Mouse (Mus musculus): ENCODE measurements around the gene Micall2. TPM values are rescaled to one million over a fixed set of nuclear protein-coding genes. Genes with fewer than 3 reads are reported as not detected.

Gene Micall2
- 6.6 and 8.7 TPM in 2 replicates for polyA plus RNA-seq (2015; fragmentation: Nextera tagmentation; extraction: Ambion mirVana)

DNA sequence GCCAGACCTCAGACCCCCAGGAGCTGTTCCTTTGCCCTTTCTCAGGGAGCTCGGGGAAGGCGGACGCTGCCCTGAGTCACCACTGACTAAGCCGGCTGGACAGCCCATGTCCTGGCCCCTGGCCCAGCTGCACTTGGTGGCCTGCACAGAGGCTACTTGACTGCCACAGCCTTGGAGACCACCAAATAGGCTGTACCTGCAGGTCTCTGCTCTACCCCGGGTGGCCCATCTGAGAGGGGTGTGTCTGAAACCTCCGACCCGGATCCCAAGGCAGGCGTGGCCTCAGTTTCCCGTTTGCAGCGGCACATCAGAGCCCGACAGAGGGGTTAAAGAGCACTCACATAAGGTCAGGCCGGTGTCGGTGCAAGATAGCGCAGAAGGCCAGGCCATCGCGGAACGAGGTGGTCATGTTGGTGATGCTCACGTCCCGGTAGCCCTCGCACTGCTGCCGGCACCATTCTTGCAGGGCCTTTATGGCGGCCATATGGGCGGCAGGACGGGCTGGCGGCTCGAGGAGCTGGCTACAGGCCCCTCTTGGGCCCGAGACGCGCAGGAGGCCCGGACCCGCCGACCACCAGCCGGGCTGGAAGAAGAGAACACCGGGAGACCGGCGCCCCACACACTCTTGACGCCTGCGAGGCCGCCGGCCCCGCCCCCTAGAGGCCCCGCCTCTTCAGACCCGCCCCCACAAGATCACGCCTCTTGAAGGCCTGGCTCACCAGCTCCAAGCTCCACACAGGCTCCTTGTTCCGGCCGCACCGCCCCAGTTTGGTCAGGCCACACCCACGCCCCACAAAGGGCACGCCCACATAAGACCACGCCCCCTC lies at the start of gene Micall2:
Micall2 (minus strand) TSS at position 660 of the 827 bp plus-strand sequence.
- 2% methylated on average over 50 of the region's 50 CpGs for WGBS
- H3K9me3 ChIP-seq (ENCODE audit: control insufficient read depth, low read length), result no peaks in the 10 kb centered on the region
- DNase-seq (ENCODE audit: low spot score) (peak; percentile 99), ATAC-seq (ENCODE audit: low FRiP score, low TSS enrichment) (peak; percentile 88)
- H3K27me3 ChIP-seq (ENCODE audit: control insufficient read depth, insufficient read depth, low read length), result no peaks in the 10 kb centered on the region
- no peaks in the 10 kb centered on the region for H3K36me3 ChIP-seq (ENCODE audit: control insufficient read depth, insufficient read depth, low read length)
- TF ChIP-seq CTCF (IDR thresholded peaks at IDR 0.05; ENCODE audit: low read depth), result peak; percentile 4; the same call in 1 of the 2 replicates
- no peak for TF ChIP-seq EP300 (optimal IDR thresholded peaks at IDR 0.05)
- H3K4me2 ChIP-seq (replicated peaks; ENCODE audit: low read depth), result peak within 1 kb of the TSS; percentile 99
- peak within 1 kb of the TSS; percentile 70 for H3K9ac ChIP-seq (ENCODE audit: low read length)
- H3K4me1 ChIP-seq (replicated peaks; ENCODE audit: control insufficient read depth, insufficient read depth), result peaks cover 10% of the 10 kb centered on the region
- H3K4me3 ChIP-seq (ENCODE audit: low read depth, low read length), result peak within 1 kb of the TSS; percentile 61
- H3K27ac ChIP-seq (replicated peaks), result peak within 1 kb of the TSS; percentile 93

- no peak overlapping the region for H3K9ac ChIP-seq (ENCODE audit: low read length)
- no peak overlapping the region for H3K27ac ChIP-seq (replicated peaks)
- TF ChIP-seq EP300 (optimal IDR thresholded peaks at IDR 0.05) (no peak), CTCF (IDR thresholded peaks at IDR 0.05; ENCODE audit: low read depth) (no peak)
- ATAC-seq (ENCODE audit: low FRiP score, low TSS enrichment) (no peak), DNase-seq (ENCODE audit: low spot score) (no peak)
- no peaks in the 10 kb centered on the region for H3K36me3 ChIP-seq (ENCODE audit: control insufficient read depth, insufficient read depth, low read length)
- H3K9me3 ChIP-seq (ENCODE audit: control insufficient read depth, low read length), result no peaks in the 10 kb centered on the region
- no peak overlapping the region for H3K4me2 ChIP-seq (replicated peaks; ENCODE audit: low read depth)
- H3K4me3 ChIP-seq (ENCODE audit: low read depth, low read length), result no peak overlapping the region
- H3K4me1 ChIP-seq (replicated peaks; ENCODE audit: control insufficient read depth, insufficient read depth), result no peaks in the 10 kb centered on the region
- no peaks in the 10 kb centered on the region for H3K27me3 ChIP-seq (ENCODE audit: control insufficient read depth, insufficient read depth, low read length)
- 81% methylated on average over 8 of the region's 8 CpGs for WGBS
Measured at GRCm38 (mm10) chr5:139781406-139781805, 45.3 kb upstream of the Micall2 start.

- H3K36me3 ChIP-seq (ENCODE audit: control insufficient read depth, insufficient read depth, low read length), result peaks cover 6% of the 10 kb centered on the region
- DNase-seq (ENCODE audit: low spot score) (no peak), ATAC-seq (ENCODE audit: low FRiP score, low TSS enrichment) (no peak)
- H3K4me3 ChIP-seq (ENCODE audit: low read depth, low read length), result no peak overlapping the region
- no peak overlapping the region for H3K9ac ChIP-seq (ENCODE audit: low read length)
- no peaks in the 10 kb centered on the region for H3K27me3 ChIP-seq (ENCODE audit: control insufficient read depth, insufficient read depth, low read length)
- no peak overlapping the region for H3K4me2 ChIP-seq (replicated peaks; ENCODE audit: low read depth)
- TF ChIP-seq CTCF (IDR thresholded peaks at IDR 0.05; ENCODE audit: low read depth), result no peak
- no peak for TF ChIP-seq EP300 (optimal IDR thresholded peaks at IDR 0.05)
- no peaks in the 10 kb centered on the region for H3K9me3 ChIP-seq (ENCODE audit: control insufficient read depth, low read length)
- 79% methylated on average over 5 of the region's 5 CpGs for WGBS
- no peak overlapping the region for H3K27ac ChIP-seq (replicated peaks)
- H3K4me1 ChIP-seq (replicated peaks; ENCODE audit: control insufficient read depth, insufficient read depth), result no peaks in the 10 kb centered on the region
Measured at GRCm38 (mm10) chr5:139776966-139777365, 40.8 kb upstream of the Micall2 start.

GRCm38 (mm10) chr5:139775216-139775926 lies 39.2 kb upstream of the Micall2 start, which contains the start of gene Ints1:
Gene Ints1, minus strand, starts transcription at chr5:139775674.
- Histone ChIP-seq H3K36me3 (ENCODE audit: control insufficient read depth, insufficient read depth, low read length) (peaks cover 14% of the 10 kb centered on the region), H3K27ac (replicated peaks) (0 out of 2 replicates have a peak within 1 kb of the TSS, but pooled peaks have one; percentile 24), H3K4me3 (ENCODE audit: low read depth, low read length) (peak within 1 kb of the TSS; percentile 90), H3K4me1 (replicated peaks; ENCODE audit: control insufficient read depth, insufficient read depth) (no peaks in the 10 kb centered on the region), H3K9ac (ENCODE audit: low read length) (peak within 1 kb of the TSS; percentile 89), H3K4me2 (replicated peaks; ENCODE audit: low read depth) (peak within 1 kb of the TSS; percentile 83), H3K27me3 (ENCODE audit: control insufficient read depth, insufficient read depth, low read length) (no peaks in the 10 kb centered on the region), H3K9me3 (ENCODE audit: control insufficient read depth, low read length) (no peaks in the 10 kb centered on the region)
- WGBS, result under 1% methylated on average over 55 of the region's 55 CpGs
- TF ChIP-seq CTCF (IDR thresholded peaks at IDR 0.05; ENCODE audit: low read depth), result peak; percentile 98
- peak; percentile 49 for TF ChIP-seq EP300 (optimal IDR thresholded peaks at IDR 0.05)
- peak; percentile 90 for ATAC-seq (ENCODE audit: low FRiP score, low TSS enrichment)
- peak; percentile 95 for DNase-seq (ENCODE audit: low spot score)

- WGBS, result 85% methylated on average over 8 of the region's 8 CpGs
- no peak overlapping the region for H3K4me2 ChIP-seq (replicated peaks; ENCODE audit: low read depth)
- H3K27me3 ChIP-seq (ENCODE audit: control insufficient read depth, insufficient read depth, low read length), result no peaks in the 10 kb centered on the region
- no peaks in the 10 kb centered on the region for H3K9me3 ChIP-seq (ENCODE audit: control insufficient read depth, low read length)
- ATAC-seq (ENCODE audit: low FRiP score, low TSS enrichment) (no peak), DNase-seq (ENCODE audit: low spot score) (no peak)
- H3K4me3 ChIP-seq (ENCODE audit: low read depth, low read length), result no peak overlapping the region
- no peaks in the 10 kb centered on the region for H3K4me1 ChIP-seq (replicated peaks; ENCODE audit: control insufficient read depth, insufficient read depth)
- no peak overlapping the region for H3K9ac ChIP-seq (ENCODE audit: low read length)
- peaks cover 25% of the 10 kb centered on the region for H3K36me3 ChIP-seq (ENCODE audit: control insufficient read depth, insufficient read depth, low read length)
- TF ChIP-seq EP300 (optimal IDR thresholded peaks at IDR 0.05) (no peak), CTCF (IDR thresholded peaks at IDR 0.05; ENCODE audit: low read depth) (no peak)
- H3K27ac ChIP-seq (replicated peaks), result no peak overlapping the region
Measured at GRCm38 (mm10) chr5:139768216-139768615, 32.1 kb upstream of the Micall2 start.

Measured in stomach, postnatal 0 days (tissue).